Mouse (Mus musculus): ENCODE results near the gene Cenpx. TPM values are rescaled to one million over a fixed set of nuclear protein-coding genes. Genes with fewer than 3 reads are reported as not detected.

The Cenpx gene
- total and polyA plus RNA-seq, 2 experiments from 2014 or later: 68.7 to 102 TPM

- H3K27ac ChIP-seq (ENCODE audit: low read depth): no peak overlapping the region
- no peaks in the 10 kb centered on the region for H3K27me3 ChIP-seq (ENCODE audit: control insufficient read depth, insufficient read depth, low read length)
- 87% methylated on average over 3 of the region's 3 CpGs for WGBS
- peaks cover 31% of the 10 kb centered on the region for H3K4me1 ChIP-seq (ENCODE audit: control insufficient read depth, insufficient read depth)
- DNase-seq (ENCODE audit: low spot score) (no peak), ATAC-seq (ENCODE audit: insufficient read depth, low read depth) (no peak)
- H3K4me3 ChIP-seq (ENCODE audit: low read depth, low read length): no peak overlapping the region
- H3K9ac ChIP-seq (replicated peaks; ENCODE audit: low read depth, low read length): no peak overlapping the region
- H3K4me2 ChIP-seq (ENCODE audit: low read depth, low read length): no peak overlapping the region
- no peaks in the 10 kb centered on the region for H3K9me3 ChIP-seq (replicated peaks; ENCODE audit: control insufficient read depth, low read length)
- peaks cover 24% of the 10 kb centered on the region for H3K36me3 ChIP-seq (replicated peaks; ENCODE audit: control insufficient read depth, insufficient read depth, low read length)
- no peak for TF ChIP-seq EP300 (IDR thresholded peaks at IDR 0.05; ENCODE audit: low read depth)
- no peak for TF ChIP-seq CTCF (IDR thresholded peaks at IDR 0.05; ENCODE audit: low read depth)
Measured at GRCm38 (mm10) chr11:120693461-120693860, 20.1 kb downstream of the Cenpx start.

DNA sequence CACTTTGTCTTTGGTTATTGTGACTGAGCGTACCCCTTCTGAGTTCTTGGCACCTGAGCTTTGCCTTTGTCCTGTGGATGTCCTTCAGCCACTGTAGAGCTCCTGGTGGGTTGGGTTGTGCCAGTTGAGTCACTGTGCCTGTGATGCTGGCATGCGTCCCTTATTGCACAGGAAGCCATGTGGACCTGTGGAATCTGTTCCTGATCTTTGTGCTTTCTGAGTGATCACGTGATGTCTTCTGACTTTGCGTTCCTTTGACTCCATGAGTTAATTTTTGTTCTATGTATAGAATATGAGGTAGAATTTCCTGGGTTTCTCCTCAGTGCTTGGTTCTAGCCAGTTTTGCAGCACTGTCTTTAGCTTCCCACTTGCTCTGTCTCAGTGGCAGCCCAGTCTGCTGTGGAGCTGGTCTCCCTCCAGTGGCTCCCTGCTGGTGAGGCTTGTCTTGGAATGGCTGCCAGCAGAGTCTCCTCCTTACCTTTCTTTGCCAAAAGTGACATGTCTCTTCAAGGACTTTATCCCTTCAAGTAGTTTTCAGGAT lies 21.0 kb downstream of the Cenpx start:
- no peak overlapping the region for H3K9ac ChIP-seq (replicated peaks; ENCODE audit: low read depth, low read length)
- H3K9me3 ChIP-seq (replicated peaks; ENCODE audit: control insufficient read depth, low read length): no peaks in the 10 kb centered on the region
- H3K4me3 ChIP-seq (ENCODE audit: low read depth, low read length): no peak overlapping the region
- ATAC-seq (ENCODE audit: insufficient read depth, low read depth) (peak; percentile 39; the same call in 1 of the 2 replicates), DNase-seq (ENCODE audit: low spot score) (peak; percentile 46)
- H3K4me1 ChIP-seq (ENCODE audit: control insufficient read depth, insufficient read depth): peaks cover 27% of the 10 kb centered on the region
- TF ChIP-seq EP300 (IDR thresholded peaks at IDR 0.05; ENCODE audit: low read depth): no peak
- no peak for TF ChIP-seq CTCF (IDR thresholded peaks at IDR 0.05; ENCODE audit: low read depth)
- H3K36me3 ChIP-seq (replicated peaks; ENCODE audit: control insufficient read depth, insufficient read depth, low read length): peaks cover 31% of the 10 kb centered on the region
- no peaks in the 10 kb centered on the region for H3K27me3 ChIP-seq (ENCODE audit: control insufficient read depth, insufficient read depth, low read length)
- H3K4me2 ChIP-seq (ENCODE audit: low read depth, low read length): no peak overlapping the region
- WGBS: 46% methylated on average over 4 of the region's 4 CpGs
- H3K27ac ChIP-seq (ENCODE audit: low read depth): peak overlapping the region; percentile 67

- ATAC-seq (ENCODE audit: insufficient read depth, low read depth) (no peak), DNase-seq (ENCODE audit: low spot score) (no peak)
- no peak overlapping the region for H3K9ac ChIP-seq (replicated peaks; ENCODE audit: low read depth, low read length)
- H3K27me3 ChIP-seq (ENCODE audit: control insufficient read depth, insufficient read depth, low read length): no peaks in the 10 kb centered on the region
- H3K9me3 ChIP-seq (replicated peaks; ENCODE audit: control insufficient read depth, low read length): no peaks in the 10 kb centered on the region
- TF ChIP-seq CTCF (IDR thresholded peaks at IDR 0.05; ENCODE audit: low read depth) (no peak), EP300 (IDR thresholded peaks at IDR 0.05; ENCODE audit: low read depth) (no peak)
- H3K27ac ChIP-seq (ENCODE audit: low read depth): no peak overlapping the region
- peaks cover 42% of the 10 kb centered on the region for H3K36me3 ChIP-seq (replicated peaks; ENCODE audit: control insufficient read depth, insufficient read depth, low read length)
- H3K4me2 ChIP-seq (ENCODE audit: low read depth, low read length): no peak overlapping the region
- no peak overlapping the region for H3K4me3 ChIP-seq (ENCODE audit: low read depth, low read length)
- WGBS: 82% methylated on average over 3 of the region's 3 CpGs
- H3K4me1 ChIP-seq (ENCODE audit: control insufficient read depth, insufficient read depth): peaks cover 12% of the 10 kb centered on the region
Measured at GRCm38 (mm10) chr11:120689365-120689764, 24.2 kb downstream of the Cenpx start.

DNA sequence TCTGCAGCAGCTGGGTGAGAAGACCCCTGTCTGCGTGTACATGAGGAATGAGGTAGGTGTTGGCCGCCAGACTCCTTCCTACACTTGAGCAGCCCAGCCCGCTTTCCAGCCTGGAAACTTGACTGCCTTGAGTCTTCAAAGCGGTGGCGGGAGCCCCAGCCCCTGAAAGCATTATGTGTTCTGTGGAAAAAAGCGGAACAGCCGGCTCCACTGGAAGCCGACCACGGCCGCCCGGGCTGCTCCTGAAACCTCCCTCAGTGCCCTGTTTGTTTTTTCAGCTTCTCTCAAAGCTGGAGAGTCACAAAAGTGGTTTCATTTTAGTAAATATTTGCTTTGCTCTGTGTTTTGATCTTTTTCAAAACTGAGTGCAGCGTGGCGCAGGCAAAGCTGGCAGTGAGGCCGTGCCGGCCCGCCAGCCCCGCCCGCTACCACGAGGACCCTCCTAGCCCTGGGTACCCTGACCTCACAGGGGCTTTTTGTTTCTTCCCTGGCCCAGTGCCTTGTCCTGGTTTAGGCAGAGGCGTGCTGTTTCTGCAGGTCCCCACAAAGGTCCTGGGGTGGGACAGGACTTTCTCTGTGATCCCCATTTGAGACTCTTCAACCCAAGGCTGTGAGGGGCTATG lies 26.8 kb downstream of the Cenpx start:
- Histone ChIP-seq H3K36me3 (replicated peaks; ENCODE audit: control insufficient read depth, insufficient read depth, low read length) (peaks cover 53% of the 10 kb centered on the region), H3K4me1 (ENCODE audit: control insufficient read depth, insufficient read depth) (peaks cover 1% of the 10 kb centered on the region; the same call in 1 of the 2 replicates), H3K9me3 (replicated peaks; ENCODE audit: control insufficient read depth, low read length) (no peaks in the 10 kb centered on the region), H3K9ac (replicated peaks; ENCODE audit: low read depth, low read length) (no peak overlapping the region), H3K4me3 (ENCODE audit: low read depth, low read length) (no peak overlapping the region), H3K4me2 (ENCODE audit: low read depth, low read length) (no peak overlapping the region), H3K27me3 (ENCODE audit: control insufficient read depth, insufficient read depth, low read length) (no peaks in the 10 kb centered on the region), H3K27ac (ENCODE audit: low read depth) (no peak overlapping the region)
- TF ChIP-seq EP300 (IDR thresholded peaks at IDR 0.05; ENCODE audit: low read depth) (no peak), CTCF (IDR thresholded peaks at IDR 0.05; ENCODE audit: low read depth) (no peak)
- DNase-seq (ENCODE audit: low spot score) (no peak), ATAC-seq (ENCODE audit: insufficient read depth, low read depth) (no peak)
- WGBS: 92% methylated on average over 20 of the region's 20 CpGs

GRCm38 (mm10) chr11:120684660-120685059 lies 28.9 kb downstream of the Cenpx start:
- no peak overlapping the region for H3K27ac ChIP-seq (ENCODE audit: low read depth)
- TF ChIP-seq EP300 (IDR thresholded peaks at IDR 0.05; ENCODE audit: low read depth) (no peak), CTCF (IDR thresholded peaks at IDR 0.05; ENCODE audit: low read depth) (no peak)
- H3K27me3 ChIP-seq (ENCODE audit: control insufficient read depth, insufficient read depth, low read length): no peaks in the 10 kb centered on the region
- DNase-seq (ENCODE audit: low spot score) (no peak), ATAC-seq (ENCODE audit: insufficient read depth, low read depth) (no peak)
- H3K9me3 ChIP-seq (replicated peaks; ENCODE audit: control insufficient read depth, low read length): no peaks in the 10 kb centered on the region
- peaks cover 59% of the 10 kb centered on the region for H3K36me3 ChIP-seq (replicated peaks; ENCODE audit: control insufficient read depth, insufficient read depth, low read length)
- WGBS: 52% methylated on average over 2 of the region's 2 CpGs
- no peaks in the 10 kb centered on the region; the same call in 1 of the 2 replicates for H3K4me1 ChIP-seq (ENCODE audit: control insufficient read depth, insufficient read depth)
- no peak overlapping the region for H3K9ac ChIP-seq (replicated peaks; ENCODE audit: low read depth, low read length)
- H3K4me3 ChIP-seq (ENCODE audit: low read depth, low read length): no peak overlapping the region
- H3K4me2 ChIP-seq (ENCODE audit: low read depth, low read length): no peak overlapping the region

Measured in heart, postnatal 0 days (tissue).